Mouse (Mus musculus) kidney, postnatal 36 days (tissue): ENCODE data around the gene Dmxl2.

Experiments
- DNase-seq, 2 experiments: peaks; one replicate each; pipeline ENCODE4 v3.0.0; 2021 to 2022; ENCODE audit warnings: mixed read lengths in 2 of 2

Dmxl2 gene

DNA sequence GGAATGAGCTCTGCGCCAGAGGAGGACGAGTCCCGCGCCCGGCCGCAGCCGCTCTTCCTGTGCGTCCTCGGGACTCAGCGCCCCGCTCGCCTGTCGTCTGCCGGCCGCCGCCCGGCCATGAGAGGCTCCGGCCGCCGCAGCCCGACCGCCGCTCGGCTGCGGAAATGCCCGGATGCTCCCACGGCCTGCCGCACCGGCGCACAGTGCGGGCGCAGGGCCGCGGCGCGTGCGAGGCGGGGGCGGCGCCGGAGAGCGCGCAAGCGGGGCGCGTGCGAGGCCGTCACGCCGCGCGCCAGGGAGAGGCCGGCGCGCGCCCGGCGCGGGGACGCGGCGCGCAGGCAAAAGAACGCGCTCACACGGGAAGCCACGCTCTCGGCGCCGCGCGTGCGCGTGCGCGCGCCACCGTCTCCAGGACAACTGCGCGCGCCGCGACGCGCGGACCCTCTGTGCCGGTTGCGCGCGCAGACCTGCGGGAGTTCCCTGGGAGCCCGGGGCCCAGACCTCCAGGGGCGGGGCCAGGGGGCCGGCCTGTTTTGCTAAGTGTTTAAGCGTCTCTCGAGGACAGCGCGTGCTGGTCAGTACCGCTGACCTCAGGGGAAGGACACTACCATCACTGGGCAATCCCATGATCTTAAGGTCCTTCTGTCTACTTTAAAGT lies at the start of gene Dmxl2:
TSS of gene Dmxl2 (minus strand) at position 174 of the 658 bp plus-strand sequence.
- peak; percentile 97 to 98 for DNase-seq

DNA sequence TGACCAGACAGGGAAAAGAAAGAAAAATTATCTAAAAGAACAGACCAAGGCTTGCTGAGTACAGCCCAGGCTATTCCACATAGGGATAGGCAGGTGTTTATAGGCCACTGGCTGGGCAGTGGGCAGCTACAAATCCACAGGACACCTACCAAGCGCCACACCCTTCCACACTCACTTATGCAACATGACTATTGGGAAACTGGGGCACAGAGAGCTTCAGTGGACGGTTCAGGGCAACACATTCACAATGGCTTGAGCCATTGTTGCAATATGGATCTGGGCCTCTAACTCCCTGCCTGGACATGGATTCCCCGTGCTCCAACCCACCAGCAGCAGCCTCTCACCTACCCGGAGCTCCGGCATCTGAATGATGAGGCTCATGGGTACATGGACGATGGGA lies 48.0 kb upstream of the Dmxl2 start:
- DNase-seq: no peak

DNA sequence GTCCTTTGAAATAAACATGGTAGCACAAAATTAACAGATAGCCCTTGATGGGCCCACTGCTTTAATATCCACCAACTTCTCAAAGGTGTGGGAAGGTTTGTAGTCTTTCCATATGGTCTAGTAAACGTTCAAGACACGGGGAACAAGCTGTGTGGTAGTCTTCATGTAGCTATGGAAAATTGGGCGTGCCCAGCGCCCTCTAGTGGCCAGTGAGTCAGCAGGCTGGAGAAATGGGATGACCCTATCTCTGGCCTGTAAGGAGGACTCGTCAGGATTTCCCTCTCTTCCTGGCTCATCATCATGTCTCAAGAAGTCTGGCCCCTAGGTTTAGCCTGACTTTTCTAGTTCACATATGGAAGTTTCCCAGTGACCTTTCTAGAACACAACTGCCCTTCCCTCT lies 46.1 kb upstream of the Dmxl2 start:
- peak; percentile 66 to 86 for DNase-seq

DNA sequence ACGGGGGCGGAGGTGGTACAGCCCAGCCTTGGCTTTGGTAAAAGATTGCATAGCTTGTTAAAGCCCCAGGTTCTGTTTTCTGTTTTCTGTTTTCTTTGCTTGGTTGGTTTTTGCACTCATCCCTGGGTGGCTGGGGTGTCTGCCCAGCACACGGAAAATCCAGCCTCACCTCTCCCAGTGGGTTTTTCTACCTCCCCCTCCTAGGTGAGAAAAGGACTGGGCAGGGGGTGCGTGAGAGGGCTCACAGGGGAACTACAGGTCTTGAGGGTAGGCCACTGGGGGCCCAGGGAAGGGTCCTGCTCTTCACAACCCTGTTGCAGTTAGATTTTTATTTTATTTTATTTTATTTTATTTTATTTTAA lies 43.5 kb upstream of the Dmxl2 start:
- DNase-seq: no peak

DNA sequence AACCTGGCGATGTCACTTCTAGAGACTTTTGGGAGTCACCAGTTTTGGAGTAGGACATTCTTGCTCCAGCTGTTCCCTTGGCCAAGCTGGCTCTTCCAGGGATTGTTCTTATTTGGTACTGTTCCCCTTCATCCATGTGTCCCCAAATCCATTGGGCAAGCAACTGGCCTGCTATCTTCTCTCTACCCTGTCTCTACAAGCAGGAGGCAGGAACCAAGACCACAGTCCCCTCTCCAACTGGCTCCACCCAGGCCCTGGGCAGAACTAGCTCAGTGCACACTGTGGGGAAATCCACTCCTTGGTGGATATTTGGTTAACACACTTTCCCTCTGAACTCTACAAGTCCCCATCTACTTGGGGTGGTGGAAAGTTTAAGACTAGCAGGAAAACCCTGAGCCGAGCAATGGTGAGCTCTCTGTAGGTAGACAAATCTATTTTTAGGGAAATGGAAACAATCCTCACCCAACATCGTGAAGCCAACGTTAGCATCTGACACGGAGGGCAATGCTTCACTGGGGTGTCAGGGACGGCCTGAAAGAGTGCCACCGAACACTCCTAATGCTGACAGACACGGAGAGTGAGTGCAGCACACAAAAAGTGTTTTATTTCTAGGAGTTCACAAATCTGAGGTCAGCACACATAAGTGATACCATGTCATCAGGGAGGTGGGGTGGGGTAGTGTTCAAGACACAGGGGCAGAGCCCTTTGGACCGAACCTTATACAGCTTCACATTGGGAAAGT lies 43.0 kb upstream of the Dmxl2 start:
- DNase-seq: no peak

DNA sequence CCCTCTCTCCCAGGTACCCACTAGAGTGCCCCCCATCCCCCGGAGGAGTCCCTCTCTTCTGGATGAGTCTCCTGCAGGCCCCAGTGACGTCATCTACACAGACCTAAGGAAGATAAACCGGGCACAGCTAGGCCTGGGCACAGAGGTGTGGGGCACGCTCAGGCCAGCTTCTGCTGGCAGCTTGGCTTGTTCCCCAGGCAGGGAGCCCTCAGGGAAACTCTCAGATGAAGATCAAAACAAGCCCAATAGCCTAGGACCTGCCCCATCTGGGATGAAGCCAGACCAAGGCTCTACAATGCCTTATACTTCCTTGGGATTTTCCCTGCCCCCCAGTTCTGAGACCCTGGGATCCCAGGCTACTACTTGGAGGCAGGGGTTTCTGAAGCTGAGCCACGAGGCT lies 39.4 kb upstream of the Dmxl2 start:
- DNase-seq: no peak

DNA sequence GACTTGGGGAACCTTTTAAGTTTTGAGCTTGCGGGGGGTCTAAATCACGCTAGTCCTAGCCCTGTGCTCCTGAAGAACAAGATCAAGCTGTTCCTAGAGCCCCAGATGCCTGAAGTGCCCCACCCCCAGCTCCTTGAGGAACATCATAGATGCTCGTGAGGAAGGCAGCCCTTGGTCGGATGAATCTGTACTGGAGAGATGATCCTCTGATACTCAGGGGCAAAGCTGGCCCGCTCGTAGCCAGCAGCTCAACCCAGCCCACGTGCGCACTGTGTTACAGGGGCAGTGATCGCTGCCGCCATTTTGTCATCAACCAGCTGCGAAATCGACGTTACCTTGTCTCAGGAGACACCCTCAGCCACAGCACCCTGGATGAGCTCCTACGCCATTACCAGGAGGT lies 37.3 kb upstream of the Dmxl2 start, which contains the start of gene Sh2d7:
TSS of gene Sh2d7 (plus strand) at position 301 of the 400 bp plus-strand sequence.
- DNase-seq: no peak

DNA sequence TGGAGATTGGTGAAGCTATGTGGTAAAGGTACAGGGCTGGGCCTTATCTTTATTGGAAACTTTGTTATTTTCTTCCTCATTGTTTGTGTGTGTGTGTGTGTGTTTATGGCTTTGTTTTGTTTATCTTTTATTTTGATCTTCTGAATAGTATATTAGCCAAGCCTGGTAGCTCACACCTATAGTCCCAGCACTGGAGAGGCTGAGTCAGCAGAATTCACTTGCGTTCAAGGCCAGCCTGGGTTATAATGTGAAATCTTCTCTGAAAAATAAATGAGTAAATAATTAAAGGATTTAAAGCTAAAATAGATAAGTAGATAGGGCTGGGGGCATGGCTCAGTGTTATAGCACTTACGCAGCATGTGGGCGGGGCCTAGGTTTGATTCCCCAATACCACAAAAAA lies 36.8 kb upstream of the Dmxl2 start:
- no peak for DNase-seq

DNA sequence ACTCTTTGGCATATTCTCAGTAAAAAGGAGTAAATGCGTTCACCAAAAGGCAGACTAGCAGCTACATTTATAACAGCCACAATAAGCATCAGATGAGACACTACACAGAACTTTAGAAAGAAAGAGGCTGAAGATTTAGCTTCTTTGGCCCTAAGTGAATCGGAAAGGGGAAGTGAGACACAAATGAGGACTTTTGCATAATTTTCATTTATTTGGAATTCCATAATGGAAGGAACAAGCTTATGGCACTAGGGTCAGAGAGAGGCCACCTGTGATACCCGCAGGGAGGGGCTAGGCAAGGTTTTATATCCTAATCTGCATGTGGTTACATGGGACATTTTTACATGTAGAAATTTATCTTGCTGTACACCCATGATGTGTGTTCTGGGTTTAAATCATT lies 36.1 kb upstream of the Dmxl2 start:
- DNase-seq: no peak

DNA sequence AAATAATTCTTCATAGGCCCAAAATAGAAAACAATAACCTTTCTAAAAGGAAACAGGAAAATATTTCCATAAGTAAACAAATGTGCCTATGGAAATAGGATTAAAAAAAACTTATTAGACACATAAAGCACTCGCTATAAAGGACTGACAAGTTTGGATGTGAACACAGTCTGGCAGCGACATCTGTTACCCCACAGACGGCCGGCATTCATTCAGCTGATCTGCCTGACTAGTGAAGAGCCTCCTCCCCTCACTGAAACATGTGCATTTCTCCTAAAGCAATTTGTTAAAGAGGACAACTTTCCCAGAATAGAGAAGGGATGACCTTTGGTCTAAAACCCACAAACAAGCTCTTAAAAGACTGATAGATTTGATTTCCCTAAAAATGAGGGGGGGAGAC lies 35.6 kb upstream of the Dmxl2 start:
- no peak for DNase-seq

DNA sequence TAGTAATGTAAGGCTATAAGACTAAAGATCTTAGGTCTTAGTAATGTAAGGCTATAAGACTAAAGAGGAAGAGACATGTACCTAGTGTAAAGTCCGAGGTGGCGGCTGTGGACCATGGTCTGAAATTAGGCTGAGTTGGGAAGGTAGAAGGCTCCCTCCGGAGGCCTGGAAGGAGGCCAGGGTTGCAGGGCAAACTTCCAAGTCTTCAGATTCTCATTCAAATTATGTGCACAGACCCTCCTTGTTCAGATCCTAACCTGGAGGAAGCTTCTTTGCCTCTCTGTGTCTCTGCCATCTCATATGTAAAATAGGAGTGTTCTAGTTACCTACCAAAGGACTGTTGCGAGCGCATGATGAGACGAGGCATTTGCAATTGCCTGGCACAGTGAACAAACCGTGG lies 34.8 kb upstream of the Dmxl2 start:
- DNase-seq: peak; percentile 41 to 73

DNA sequence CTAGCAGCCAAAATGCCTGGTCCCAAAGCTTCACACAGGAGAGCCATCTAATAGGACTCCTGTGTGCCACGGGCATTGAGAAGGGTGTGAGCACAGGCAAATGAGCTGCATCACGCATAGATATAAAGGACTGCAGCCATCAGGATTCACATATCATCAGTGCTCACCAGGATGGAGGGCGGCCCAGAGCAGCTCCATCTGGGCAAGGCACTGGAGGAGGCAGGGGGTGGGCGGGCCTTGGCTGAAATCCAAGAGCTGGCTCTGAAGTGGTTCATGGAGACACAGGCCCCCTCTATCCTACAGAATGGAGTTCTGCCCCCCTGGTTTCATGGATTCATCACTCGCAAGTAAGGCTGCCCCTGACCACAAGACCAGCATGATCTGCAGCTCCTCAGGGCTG lies 32.5 kb upstream of the Dmxl2 start:
- peak in 1 of 2 experiments; percentile 20 for DNase-seq

DNA sequence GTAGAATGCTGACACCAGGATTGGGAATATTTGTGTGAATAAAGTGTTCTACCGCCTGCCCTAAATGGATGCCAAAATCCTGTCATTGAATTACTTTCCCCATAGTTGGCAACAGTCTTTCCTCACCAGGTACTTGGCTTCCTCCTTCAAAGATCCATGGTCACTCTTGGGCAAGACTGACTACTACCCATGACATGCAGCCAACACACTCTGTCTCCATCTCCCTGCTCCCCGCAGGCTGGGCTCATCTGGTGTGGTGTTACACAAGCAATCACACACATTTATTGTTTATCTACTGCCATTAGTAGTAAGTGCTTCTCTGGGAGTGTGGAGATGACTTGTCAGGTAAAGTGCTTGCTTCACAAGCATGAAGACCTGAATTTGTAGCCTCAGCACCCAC lies 31.5 kb upstream of the Dmxl2 start:
- no peak for DNase-seq

DNA sequence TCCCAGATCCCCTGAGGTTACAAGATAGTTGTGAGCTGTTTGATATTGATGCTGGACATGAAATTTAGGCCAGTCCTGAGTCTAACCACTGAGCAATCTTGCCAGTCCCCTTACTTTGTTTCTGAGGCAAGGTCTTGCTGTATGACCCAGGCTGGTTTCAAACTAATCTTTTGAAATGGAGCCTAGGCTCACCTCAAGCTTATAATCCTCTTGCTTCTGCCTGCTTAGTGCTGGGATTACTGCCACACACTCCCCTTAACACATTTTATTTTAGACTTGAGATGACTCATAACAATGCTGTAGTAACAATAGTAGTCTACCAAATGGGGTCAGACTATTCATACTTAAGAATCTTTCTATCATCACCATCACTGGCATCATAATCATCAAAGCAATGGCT lies 30.0 kb upstream of the Dmxl2 start:
- DNase-seq: no peak

DNA sequence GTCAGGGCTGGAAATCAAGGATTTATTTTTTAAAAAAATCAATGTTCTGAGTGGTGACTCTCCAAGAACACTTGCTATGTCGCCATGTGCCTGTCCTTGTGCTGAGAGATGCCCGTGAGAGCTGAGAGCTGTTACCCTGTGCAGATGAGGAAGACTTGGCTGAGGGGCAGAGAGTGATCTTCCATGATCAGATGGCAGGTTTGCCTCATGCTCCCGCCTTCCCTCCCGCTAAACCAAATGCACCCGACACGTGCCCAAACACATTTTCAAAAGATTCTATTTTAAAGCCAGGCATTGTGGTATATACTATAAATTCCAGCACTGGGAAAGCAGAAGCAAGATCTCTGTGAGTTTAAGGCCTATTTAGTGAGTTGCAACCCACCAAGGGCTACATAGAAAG lies 29.4 kb upstream of the Dmxl2 start:
- DNase-seq: no peak

DNA sequence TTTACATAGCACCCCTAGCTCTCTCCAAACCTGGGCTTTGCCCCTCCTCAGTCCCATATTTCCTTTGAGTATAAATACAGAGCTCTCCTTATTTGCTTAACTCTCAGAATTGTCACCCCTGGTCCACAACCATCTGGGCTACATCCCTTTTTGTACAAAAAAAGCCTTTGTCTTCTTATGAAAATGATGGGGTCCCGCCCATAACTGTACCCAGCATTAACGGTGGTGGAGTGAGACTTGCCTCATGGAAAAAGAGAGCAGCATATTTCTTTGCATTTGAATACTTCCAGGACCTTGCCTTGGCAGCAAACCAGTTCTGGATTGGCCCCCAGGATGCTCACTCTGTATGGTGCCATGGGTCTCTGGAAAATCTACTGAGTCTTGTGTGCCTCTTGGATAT lies 28.5 kb upstream of the Dmxl2 start:
- DNase-seq: no peak

DNA sequence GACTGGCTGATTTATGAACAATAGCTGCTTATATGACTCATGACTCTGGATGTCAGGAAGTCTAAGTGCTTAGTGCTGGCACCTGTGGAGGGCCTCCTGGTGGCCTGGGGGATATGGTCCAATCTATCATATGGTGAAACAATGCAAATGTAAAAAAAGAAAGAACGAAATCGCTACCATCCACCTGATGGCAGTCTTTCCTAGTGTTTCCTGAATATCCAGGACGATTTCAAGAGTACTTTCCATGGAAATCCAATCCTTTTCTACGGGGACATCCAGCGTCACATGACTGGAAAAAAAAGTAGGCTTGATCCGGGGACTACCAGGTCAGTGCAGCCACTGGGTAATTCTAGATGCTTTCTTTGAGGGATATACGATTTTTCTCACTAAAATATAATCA lies 26.3 kb upstream of the Dmxl2 start:
- no peak for DNase-seq

DNA sequence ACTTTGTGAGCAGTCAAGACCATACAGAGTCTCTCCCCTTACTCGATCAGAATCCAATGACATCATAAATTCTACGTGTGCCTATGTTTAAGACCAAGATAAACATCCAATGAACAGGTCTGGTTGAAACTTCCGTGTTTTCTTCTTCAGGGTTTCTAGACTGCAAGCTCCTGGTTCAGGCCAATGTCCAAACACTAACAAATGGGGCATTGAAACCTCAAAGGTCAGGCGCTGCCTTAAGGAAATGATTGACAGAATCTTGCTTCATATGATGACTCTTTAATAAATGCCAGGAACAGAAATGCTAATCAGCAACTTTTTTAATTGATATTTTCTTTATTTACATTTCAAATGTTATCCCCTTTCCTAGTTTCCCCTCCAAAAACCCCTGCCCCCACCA lies 18.9 kb upstream of the Dmxl2 start:
- peak; percentile 50 to 79 for DNase-seq

DNA sequence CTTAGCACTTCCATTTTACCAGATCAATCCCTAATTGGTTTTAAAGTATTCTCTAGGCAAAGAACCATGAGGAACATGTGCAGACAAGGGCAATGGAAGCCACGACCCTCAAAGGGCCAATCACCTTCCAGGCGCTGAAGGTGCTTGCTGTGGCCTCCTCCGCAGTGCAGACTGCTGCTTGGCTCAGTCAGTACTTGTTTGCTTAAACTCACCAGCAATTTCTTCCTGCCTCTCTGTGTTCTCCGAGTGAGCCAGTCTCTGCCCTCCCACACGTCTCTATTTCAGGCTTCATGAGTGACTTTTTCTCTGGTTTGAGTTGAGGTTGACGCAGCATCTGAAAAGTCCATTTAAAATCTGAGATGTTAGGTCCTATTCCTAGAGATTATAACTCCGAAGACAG lies 17.5 kb upstream of the Dmxl2 start:
- no peak for DNase-seq

DNA sequence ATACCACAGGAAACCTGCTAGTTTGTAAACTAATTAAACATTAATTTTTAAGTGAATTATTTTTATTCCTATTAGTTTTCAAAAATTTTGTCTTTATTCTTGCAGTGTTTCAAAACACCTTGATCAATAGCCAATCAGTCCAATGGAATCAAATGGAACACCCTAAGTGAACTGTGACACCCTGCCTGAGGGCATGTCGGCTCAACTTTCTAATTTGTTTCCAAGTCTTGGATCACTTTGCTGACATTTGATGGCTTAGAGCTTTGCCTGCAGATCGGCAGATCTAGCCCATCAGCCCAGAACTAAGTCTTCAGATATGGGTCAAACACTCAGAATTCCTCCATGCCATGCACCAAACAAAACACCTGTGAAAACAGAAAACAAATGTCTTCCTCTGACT lies 14.6 kb upstream of the Dmxl2 start:
- DNase-seq: no peak

DNA sequence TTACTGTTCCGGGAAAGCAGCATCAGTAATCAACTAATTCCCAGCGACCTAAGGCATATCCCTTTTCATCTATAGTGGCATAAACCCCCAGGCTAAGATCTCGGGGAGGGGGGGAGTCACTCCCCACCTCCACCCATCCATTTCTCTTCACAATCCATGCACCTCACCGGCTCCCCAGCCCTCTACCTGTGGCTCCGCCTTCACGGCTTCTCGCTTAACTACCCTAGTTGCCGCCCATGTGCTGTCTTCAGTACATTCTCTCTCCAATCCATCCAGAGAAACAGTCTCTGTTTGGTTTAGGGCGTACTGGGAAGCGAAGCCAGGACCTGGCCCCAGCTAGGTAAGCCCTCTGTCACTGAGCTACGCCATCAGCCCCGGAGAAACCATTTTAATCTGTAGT lies 1.4 kb upstream of the Dmxl2 start:
- DNase-seq: peak; percentile 54 to 61

DNA sequence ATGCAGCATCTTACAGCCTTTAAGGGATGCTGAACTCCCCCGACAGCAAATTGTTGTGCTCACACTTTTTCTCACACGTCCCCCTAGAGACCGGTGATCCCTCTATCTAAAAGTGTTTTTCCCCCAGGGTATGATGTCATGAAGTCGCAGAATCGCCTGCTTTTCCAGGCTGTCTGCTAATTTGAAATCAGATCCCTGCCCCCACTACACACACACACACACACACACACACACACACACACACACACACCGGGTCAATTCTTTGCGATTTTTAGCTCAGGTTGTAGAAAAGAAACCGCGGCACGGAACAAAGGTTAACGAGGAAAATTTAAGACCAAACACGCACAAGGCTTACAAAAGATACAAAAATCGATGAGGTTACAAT lies 677 bp upstream of the Dmxl2 start:
- peak; percentile 29 to 49 for DNase-seq

DNA sequence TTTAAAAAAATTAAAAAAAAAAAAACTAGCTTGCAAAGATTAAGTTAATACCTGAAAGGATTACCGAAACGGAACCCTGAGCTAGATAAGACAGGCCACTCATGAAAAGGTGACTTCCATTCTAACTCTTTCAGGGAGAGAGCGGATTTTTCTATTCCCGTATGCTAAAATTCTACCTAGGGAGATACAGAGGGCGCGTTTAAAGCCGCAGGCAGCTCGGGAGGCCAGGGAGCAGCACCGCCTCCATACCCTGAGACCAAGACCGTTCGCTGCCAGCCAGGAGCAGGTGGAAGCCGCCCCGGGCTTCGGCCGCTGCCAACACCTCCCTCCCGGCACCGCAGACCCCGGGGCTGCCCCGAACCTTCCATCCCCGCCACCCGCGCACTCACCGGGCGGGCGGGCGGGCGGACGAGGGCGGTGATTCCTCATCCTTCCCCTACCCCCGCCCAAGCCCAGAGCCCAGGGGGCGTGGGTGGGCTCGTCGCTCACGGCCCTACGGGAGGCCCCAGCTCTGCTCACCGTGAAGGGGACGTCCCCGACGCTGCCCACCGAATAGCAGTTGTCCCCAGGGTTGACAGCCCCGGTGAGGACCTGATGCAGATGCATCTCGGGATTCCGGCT lies 484 bp downstream of the Dmxl2 start:
- DNase-seq: peak; percentile 48 to 69

DNA sequence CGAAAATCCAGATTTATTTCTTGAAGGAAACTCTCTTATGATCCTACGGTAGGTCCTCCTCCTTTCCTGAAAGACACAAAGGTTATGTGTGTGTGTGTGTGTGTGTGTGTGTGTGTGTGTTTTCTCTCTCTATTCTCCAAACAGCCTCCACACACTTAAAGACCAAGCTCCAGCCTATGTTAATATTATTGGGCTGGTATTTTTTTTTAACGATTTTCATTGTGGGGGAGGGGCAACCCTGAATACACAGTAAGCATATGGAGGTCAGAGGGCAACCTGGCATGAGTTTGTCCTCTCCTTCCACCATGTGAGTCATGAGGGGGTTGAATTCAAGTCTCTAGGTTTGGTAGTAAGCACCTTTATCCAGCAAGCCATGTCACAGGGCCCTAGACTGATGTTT lies 1.6 kb downstream of the Dmxl2 start:
- no peak for DNase-seq
